Mouse (Mus musculus): ENCODE data around the gene Gm43064. TPM values are rescaled to one million over a fixed set of nuclear protein-coding genes. Genes with fewer than 3 reads are reported as not detected.
"Not testable (repeated sequence)": the region's sequence is repeated elsewhere in the genome, so short reads cannot be mapped to it uniquely, and the experiment has no call there.

Gene Gm43064
- under 1 TPM in 3 of 4 experiments, not detected in 1; 0.21 to 0.83 (median 0.30) TPM for total RNA-seq (2022)

DNA sequence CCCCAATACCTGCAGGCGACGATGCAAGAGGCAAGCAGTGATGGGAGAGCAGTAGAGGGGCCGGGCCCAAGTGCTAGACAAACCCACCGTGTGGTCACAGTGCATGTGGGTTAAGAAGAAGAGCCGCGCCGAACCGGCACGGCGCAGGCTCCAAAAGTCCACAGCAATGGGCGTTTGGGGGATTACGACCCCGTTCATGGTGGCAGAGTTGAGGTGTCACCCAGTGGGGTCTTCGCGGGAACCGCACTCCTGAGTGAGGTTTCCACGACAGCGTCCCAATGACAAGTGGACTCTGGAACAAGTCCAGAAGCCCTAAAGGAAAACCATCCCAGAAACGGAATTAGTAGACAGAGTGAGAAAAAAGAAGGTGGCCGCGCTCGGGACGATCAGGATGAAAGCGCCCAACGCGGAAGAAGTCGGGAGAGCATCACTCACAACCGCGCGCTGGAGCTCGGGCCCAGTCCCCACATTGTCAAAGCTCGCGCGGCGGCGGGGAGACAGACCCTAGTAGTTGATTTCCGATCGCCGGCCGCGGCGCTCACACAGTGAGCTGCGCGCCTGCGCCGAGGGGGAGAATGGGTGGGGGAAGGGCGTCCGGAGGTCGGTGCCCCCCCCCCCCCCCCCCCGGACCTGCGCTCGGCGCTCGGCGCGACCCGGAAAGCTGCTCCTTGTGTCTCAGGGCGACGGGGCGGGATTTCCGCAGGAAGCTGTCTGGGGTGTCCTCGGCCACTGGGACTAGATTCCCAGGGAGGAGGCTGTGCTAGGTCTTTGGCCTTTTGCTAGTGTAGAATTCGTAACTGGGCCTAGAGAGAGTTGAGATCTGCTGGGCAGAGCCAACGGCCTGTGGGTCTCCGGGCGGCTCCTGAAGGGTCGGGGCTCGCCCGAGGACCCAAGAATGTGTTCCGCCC lies at the start of gene Gm43064, which contains the start of the genes Dclre1b and Ap4b1:
TSS of gene Gm43064 (plus strand) at position 683 of the 908 bp plus-strand sequence.
TSS of gene Dclre1b (minus strand) at position 554 of the 908 bp plus-strand sequence.
TSS of gene Ap4b1 (plus strand) at position 630 of the 908 bp plus-strand sequence.
- DNase-seq (ENCODE audit: low spot score in 2 of 2) = peak; percentile 74 to 83

DNA sequence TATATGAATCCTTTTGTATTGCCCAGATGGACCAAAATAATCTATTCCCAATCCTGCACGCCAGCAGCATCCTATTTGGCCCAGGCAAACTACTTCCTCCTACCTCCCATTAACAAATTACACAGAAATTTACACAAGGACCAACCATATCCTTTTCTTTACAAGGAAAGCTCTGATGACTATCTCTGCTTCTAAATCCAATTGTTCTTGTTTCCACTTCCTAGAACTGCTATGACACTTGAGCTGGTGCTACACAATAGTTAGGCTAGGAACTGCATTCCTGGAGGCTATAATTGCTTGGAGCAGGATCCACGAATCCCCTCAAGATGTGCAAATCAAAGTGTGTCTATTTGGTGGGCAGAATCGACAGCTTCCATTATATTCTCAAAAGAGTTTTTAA lies 42.6 kb upstream of the Gm43064 start:
- DNase-seq (ENCODE audit: low spot score in 2 of 2) = no peak

GRCm38 (mm10) chr3:103771531-103772130 lies 37.7 kb upstream of the Gm43064 start:
- DNase-seq (ENCODE audit: low spot score in 2 of 2) = peak in 1 of 2 experiments; percentile 37

DNA sequence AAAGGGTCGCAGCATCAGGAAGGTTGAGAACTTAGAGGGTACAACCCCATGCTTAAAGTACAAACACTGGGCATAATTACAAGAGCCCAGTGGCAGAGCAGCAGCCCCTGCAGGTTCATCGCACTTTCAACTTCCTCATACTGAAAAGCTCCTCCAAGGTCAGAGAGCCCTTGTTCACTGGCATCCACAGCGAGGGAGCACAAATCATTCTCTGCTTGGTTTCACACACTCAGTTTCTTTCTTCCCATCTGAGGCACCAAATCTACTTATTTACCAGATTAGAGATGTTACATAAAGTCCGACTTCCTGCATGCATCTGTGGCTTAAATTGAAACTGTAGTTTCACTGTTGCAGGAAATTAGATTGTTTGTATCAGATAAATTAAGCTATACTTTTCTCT lies 36.5 kb upstream of the Gm43064 start:
- no peak for DNase-seq (ENCODE audit: low spot score in 2 of 2)

- DNase-seq (ENCODE audit: low spot score in 2 of 2) = no peak
These were observed 35.9 kb upstream of the Gm43064 start for GRCm38 (mm10) chr3:103773508-103773907.

GRCm38 (mm10) chr3:103774009-103774408 lies 35.4 kb upstream of the Gm43064 start:
- DNase-seq (ENCODE audit: low spot score in 2 of 2) = no peak

DNA sequence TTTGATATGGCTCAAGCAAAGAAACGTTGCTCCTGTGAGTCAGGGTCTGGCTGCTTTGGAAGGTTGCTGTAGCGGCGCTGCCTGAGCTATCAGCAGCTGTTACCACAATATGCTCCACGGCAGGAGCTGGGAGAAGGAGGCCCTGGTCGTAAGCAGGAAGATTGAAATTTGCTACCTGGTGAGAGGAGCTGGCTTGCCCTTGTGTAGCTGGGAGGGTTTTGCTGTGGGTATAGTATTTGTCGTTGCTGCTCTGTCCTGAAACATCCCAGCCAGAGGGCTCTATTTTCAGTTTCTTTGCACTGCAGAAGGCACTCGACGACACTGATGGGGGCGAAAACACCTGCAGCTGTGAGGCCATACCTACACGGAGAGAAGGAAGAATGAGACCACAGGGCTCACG lies 31.4 kb upstream of the Gm43064 start:
- DNase-seq (ENCODE audit: low spot score in 2 of 2) = peak; percentile 39 to 46

- DNase-seq (ENCODE audit: low spot score in 2 of 2) = no peak
These were observed 30.7 kb upstream of the Gm43064 start for GRCm38 (mm10) chr3:103778660-103779059.

DNA sequence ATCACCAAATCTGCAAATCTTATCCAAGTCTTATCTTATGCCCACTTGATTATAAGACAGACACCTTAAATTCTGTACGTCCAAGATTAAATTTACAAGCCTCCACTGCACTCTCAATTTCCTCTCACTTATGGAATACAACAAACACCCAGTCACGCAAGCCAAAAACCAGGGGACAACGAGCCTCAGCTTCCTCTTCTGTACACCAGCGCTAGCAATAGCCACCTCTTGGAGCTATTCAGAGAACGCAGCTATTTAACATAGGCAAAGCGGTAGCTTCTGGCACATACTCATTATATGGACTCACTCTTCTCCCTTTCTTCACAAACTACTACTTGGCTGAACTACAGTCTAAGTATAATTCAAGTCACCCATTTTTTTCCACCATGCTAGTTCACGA lies 30.2 kb upstream of the Gm43064 start:
- DNase-seq (ENCODE audit: low spot score in 2 of 2) = no peak

DNA sequence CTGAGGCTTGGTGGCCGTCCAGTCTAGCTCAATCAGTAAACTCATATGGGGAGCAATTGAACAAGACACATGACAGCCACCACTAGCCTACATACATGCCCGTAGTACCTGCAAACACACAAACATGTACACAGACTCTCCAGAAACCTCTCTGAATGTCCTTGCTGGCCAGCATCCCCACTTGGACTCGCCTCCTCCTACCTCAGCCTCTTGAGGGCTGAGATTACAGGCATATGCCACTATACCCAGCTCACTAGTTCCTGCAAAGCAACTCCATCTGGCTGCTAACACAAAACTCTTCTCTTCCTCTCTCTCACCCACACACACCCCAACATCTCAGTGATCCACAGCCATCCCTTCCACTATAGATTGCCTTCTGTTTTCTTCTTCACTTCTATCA lies 29.1 kb upstream of the Gm43064 start:
- DNase-seq (ENCODE audit: low spot score in 2 of 2) = no peak

GRCm38 (mm10) chr3:103780777-103781176 lies 28.6 kb upstream of the Gm43064 start:
- DNase-seq (ENCODE audit: low spot score in 2 of 2) = no peak

- DNase-seq (ENCODE audit: low spot score in 2 of 2) = no peak
These were observed 26.3 kb upstream of the Gm43064 start for GRCm38 (mm10) chr3:103782844-103783609.

- DNase-seq (ENCODE audit: low spot score in 2 of 2) = no peak
These were observed 22.1 kb upstream of the Gm43064 start for GRCm38 (mm10) chr3:103787225-103787624.

- no peak for DNase-seq (ENCODE audit: low spot score in 2 of 2)
These were observed 20.3 kb upstream of the Gm43064 start for GRCm38 (mm10) chr3:103789096-103789495.

DNA sequence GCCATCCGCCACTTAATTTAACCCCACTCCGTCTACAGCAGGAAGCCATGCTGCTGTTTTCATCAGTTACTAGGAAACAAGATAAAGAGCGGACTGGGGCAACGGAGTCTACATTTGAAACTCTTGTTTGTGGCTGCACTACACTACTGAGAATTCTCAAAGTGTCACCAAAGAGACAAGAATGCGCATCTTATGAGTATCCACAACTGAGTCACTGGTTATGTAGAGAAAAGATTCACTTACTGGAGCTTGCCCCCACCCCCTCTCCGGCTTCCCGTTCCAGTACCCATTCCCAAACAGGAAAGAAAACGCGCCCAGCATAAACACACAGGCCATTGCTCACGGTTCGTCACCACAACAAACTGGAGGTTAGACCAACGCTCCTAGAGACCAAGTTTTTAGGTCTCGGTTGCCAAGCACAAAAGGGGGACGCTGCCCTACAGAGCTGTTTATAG lies 19.5 kb upstream of the Gm43064 start:
- no peak for DNase-seq (ENCODE audit: low spot score in 2 of 2)

GRCm38 (mm10) chr3:103790346-103791145 lies 18.8 kb upstream of the Gm43064 start:
- no peak for DNase-seq (ENCODE audit: low spot score in 2 of 2)

DNA sequence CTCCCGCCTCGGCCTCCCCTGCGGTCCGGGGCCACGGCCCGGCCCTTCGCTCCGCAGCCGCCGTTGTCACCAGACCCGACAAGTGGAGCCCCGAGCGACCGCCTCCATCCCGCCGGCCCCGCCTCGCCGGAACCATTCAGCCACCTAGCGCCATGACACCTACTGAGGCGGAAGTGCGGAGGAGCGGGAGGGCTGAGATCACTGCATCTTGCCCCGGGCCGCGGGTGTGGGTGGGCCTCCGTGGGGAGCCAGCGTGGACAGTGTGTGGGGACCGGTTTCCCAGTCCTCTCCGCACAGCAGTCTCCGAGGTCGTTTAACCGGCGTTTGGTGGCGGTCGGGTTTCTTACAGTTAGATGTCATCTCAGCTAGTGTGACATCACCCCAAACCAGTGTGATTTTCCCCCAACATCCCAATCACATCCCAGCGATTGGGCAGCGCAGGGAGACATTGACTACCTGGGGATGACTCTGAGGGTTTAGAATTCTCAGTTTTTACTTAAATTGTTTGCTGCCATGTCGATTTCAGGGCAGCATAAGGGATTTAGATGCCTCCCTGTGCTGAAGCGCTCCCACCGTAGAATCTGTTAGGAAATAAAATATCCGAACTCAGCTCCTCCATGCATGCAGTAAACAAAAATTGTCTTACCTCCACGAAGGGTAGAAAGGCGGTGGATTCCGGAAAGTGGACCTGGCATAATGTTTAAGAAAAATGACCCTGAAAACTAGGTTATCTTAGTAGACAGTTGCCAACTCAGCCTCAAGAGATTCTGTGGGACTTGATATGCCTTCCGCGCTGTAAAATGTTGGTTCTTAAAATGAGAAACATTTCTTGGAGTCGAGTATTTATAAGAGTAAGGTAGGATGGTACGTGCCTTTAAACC lies 17.9 kb upstream of the Gm43064 start, which contains the start of gene Hipk1:
TSS of gene Hipk1 (minus strand) at position 334 of the 881 bp plus-strand sequence.
- peak; percentile 92 to 94 for DNase-seq (ENCODE audit: low spot score in 2 of 2)

GRCm38 (mm10) chr3:103792111-103792406 lies 17.3 kb upstream of the Gm43064 start:
- not testable (repeated sequence) for DNase-seq (ENCODE audit: low spot score in 2 of 2)

- DNase-seq (ENCODE audit: low spot score in 2 of 2) = no peak
These were observed 16.8 kb upstream of the Gm43064 start for GRCm38 (mm10) chr3:103792566-103792965.

DNA sequence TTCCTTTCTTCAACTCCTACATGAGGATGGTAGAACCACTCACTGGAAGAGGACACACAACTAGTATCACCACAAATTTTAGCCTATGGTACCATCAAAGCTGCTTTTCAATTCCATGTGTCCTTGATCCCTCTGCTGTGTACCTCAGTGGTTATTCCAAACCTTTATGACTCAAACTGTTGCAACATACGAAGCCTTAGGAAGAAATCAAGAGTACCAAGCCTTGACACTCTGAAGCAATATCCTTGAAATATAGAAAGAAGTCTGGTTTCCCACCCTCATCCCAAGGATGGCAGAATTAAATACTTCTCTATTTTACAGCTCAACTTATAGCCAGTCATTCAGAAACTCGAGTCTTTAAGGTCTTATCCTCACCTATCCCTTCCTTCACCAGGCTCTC lies 13.0 kb upstream of the Gm43064 start:
- no peak for DNase-seq (ENCODE audit: low spot score in 2 of 2)
